ENCODE assay signal across 18 mouse cellular contexts in the genomic region with DNA sequence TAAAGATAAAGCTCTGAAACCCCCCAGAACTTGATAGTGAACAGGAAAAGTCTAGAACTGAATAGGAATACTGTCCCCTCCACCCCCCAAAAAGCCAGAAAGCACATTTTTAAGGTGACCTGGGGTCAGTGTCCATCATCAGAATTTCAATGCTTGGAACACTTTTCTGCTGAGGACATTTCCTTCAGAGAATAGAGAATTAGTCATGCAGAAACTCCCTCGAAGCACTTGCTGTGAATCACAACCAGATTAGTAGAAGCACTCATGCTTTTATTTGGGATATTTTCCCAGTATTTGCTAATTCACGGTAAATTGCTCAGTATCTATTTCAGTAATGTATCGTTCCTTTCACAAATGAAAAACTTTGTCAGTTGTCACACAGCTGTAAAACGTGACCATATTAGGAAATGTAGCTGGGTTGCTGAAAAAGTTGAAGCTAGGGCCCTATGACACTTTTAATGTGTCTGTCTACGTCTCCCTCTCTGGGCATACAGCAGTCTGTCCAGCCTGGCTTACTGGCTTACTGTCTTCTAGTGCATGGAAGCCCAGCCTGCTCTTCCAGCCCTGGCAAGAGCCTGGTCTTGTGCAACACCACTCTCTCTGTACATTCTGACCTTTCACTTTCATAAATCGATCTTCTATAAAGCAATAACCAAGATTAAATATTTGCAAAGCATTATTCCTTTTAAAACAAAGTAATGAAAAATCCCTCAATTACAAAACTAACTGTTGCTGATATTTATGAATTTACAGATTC.
A peak's percentile ranks its signal among the peaks of the same experiment; 100 is the strongest.
DNase-seq lines count a peak whose midpoint lies in the region; ATAC-seq and TF ChIP-seq lines count a peak whose summit lies in the region.
"Had no signal": no experiment of that assay in that cellular context is flagged by ENCODE, and none has a peak within 500 bp of the region (broad histone marks: within the 10 kb centered on the region; RNA-seq: fewer than 3 reads in every experiment).

No protein-coding gene starts in this region.

- WGBS in forebrain, embryonic 11.5 days = 34% methylated on average over 6 of the region's 6 CpGs
- WGBS in forebrain, embryonic 13.5 days = 38% methylated on average over 6 of the region's 6 CpGs
- 43% methylated on average over 6 of the region's 6 CpGs for WGBS in kidney, postnatal 0 days
- 28% methylated on average over 6 of the region's 6 CpGs for WGBS in embryonic facial prominence, embryonic 14.5 days

- no peaks in the 10 kb centered on the region for H3K27me3 ChIP-seq in forebrain, embryonic 11.5 days (ENCODE audit: control insufficient read depth, insufficient read depth, low read length)
- no peaks in the 10 kb centered on the region for H3K27me3 ChIP-seq in forebrain, embryonic 13.5 days
- no peaks in the 10 kb centered on the region for H3K27me3 ChIP-seq in kidney, postnatal 0 days (ENCODE audit: insufficient read depth, low read length)
- H3K27me3 ChIP-seq in embryonic facial prominence, embryonic 14.5 days (replicated peaks; ENCODE audit: control insufficient read depth, insufficient read depth, low read length) = no peaks in the 10 kb centered on the region
- H3K27me3 ChIP-seq: embryonic facial prominence, embryonic 13.5 days; hindbrain, embryonic 15.5 days; liver, embryonic 13.5 days had no signal

- no peak overlapping the region for H3K4me2 ChIP-seq in forebrain, embryonic 11.5 days (ENCODE audit: low read depth, low read length, severe bottlenecking)
- no peak overlapping the region for H3K4me2 ChIP-seq in forebrain, embryonic 13.5 days
- no peak overlapping the region for H3K4me2 ChIP-seq in kidney, postnatal 0 days (ENCODE audit: low read length)
- no peak overlapping the region for H3K4me2 ChIP-seq in embryonic facial prominence, embryonic 14.5 days (ENCODE audit: low read depth, low read length)
- H3K4me2 ChIP-seq: embryonic facial prominence, embryonic 13.5 days; hindbrain, embryonic 15.5 days; liver, embryonic 13.5 days had no signal

- no peak for ATAC-seq in forebrain, embryonic 11.5 days (replicated peaks; ENCODE audit: low FRiP score)
- no peak for ATAC-seq in forebrain, embryonic 13.5 days
- no peak for ATAC-seq in kidney, postnatal 0 days (replicated peaks; ENCODE audit: low FRiP score, low read depth)
- 0 out of 2 replicates have a peak, but pooled peaks have one; percentile 44 for ATAC-seq in embryonic facial prominence, embryonic 14.5 days (ENCODE audit: low read depth)
- no peak for ATAC-seq in erythroblast, adult 5-6 weeks (replicated peaks; ENCODE audit: low FRiP score, poor library complexity, severe bottlenecking)

- no peak for TF ChIP-seq CTCF in kidney, postnatal 0 days (IDR thresholded peaks at IDR 0.05; ENCODE audit: low read depth)

- H3K4me1 ChIP-seq in forebrain, embryonic 11.5 days (replicated peaks; ENCODE audit: control insufficient read depth, insufficient read depth, low read length) = peaks cover 2% of the 10 kb centered on the region; the same call in 1 of the 2 replicates
- 0 out of 2 replicates have a peak, but pooled peaks cover 9% of the 10 kb centered on the region for H3K4me1 ChIP-seq in forebrain, embryonic 13.5 days
- H3K4me1 ChIP-seq in kidney, postnatal 0 days (replicated peaks; ENCODE audit: insufficient read depth, low read length) = no peaks in the 10 kb centered on the region
- peaks cover 8% of the 10 kb centered on the region; the same call in 1 of the 2 replicates for H3K4me1 ChIP-seq in embryonic facial prominence, embryonic 14.5 days (ENCODE audit: control insufficient read depth, insufficient read depth, low read length)
- H3K4me1 ChIP-seq: hindbrain, embryonic 15.5 days; liver, embryonic 13.5 days had no signal

- no peak for DNase-seq in forebrain, embryonic 11.5 days (ENCODE audit: low spot score)
- peak; percentile 39 for DNase-seq in kidney, postnatal 0 days (ENCODE audit: low spot score)
- no peak for DNase-seq in kidney, adult 18-20 months
- peak; percentile 87 for DNase-seq in 3T3-L1 (ENCODE audit: low read depth, low spot score)
- peak; percentile 57 for DNase-seq in embryonic facial prominence, embryonic 14.5 days (ENCODE audit: low spot score)
- no peak for DNase-seq in cerebellum, postnatal 36 days
- DNase-seq: adrenal gland, postnatal 36 days; cerebellum, adult 18-20 months; gastrocnemius, postnatal 10 days; kidney, postnatal 14 days; layer of hippocampus, postnatal 36 days; liver, embryonic 13.5 days; midbrain, embryonic 14.5 days; right cerebral cortex, postnatal 14 days had no signal

- no peaks in the 10 kb centered on the region for H3K36me3 ChIP-seq in forebrain, embryonic 11.5 days (ENCODE audit: control insufficient read depth, insufficient read depth, low read length)
- no peaks in the 10 kb centered on the region for H3K36me3 ChIP-seq in forebrain, embryonic 13.5 days (ENCODE audit: poor library complexity, severe bottlenecking)
- no peaks in the 10 kb centered on the region for H3K36me3 ChIP-seq in kidney, postnatal 0 days (ENCODE audit: insufficient read depth, low read length)
- no peaks in the 10 kb centered on the region for H3K36me3 ChIP-seq in embryonic facial prominence, embryonic 14.5 days (ENCODE audit: control insufficient read depth, insufficient read depth, low read length)
- H3K36me3 ChIP-seq: embryonic facial prominence, embryonic 13.5 days; hindbrain, embryonic 15.5 days; liver, embryonic 13.5 days had no signal

- H3K27ac ChIP-seq in forebrain, embryonic 11.5 days (ENCODE audit: low read depth, low read length) = 0 out of 2 replicates have a peak overlapping the region, but pooled peaks have one; percentile 2
- H3K27ac ChIP-seq in forebrain, embryonic 13.5 days = no peak overlapping the region
- no peak overlapping the region for H3K27ac ChIP-seq in kidney, postnatal 0 days
- no peak overlapping the region; the same call in 1 of the 2 replicates for H3K27ac ChIP-seq in embryonic facial prominence, embryonic 14.5 days (replicated peaks; ENCODE audit: low read depth, low read length)
- H3K27ac ChIP-seq: embryonic facial prominence, embryonic 13.5 days; hindbrain, embryonic 15.5 days; liver, embryonic 13.5 days had no signal

- H3K9me3 ChIP-seq in forebrain, embryonic 11.5 days (ENCODE audit: control insufficient read depth, low read length) = no peaks in the 10 kb centered on the region
- no peaks in the 10 kb centered on the region for H3K9me3 ChIP-seq in forebrain, embryonic 13.5 days (replicated peaks)
- no peaks in the 10 kb centered on the region for H3K9me3 ChIP-seq in kidney, postnatal 0 days (replicated peaks; ENCODE audit: low read length)
- no peaks in the 10 kb centered on the region for H3K9me3 ChIP-seq in embryonic facial prominence, embryonic 14.5 days (ENCODE audit: control insufficient read depth, low read length)
- H3K9me3 ChIP-seq: embryonic facial prominence, embryonic 13.5 days; hindbrain, embryonic 15.5 days; liver, embryonic 13.5 days had no signal

- H3K9ac ChIP-seq in forebrain, embryonic 11.5 days (ENCODE audit: low read length) = no peak overlapping the region
- H3K9ac ChIP-seq in forebrain, embryonic 13.5 days = no peak overlapping the region
- H3K9ac ChIP-seq in kidney, postnatal 0 days (ENCODE audit: low read depth, low read length) = no peak overlapping the region
- H3K9ac ChIP-seq in embryonic facial prominence, embryonic 14.5 days (ENCODE audit: low read depth, low read length) = no peak overlapping the region
- H3K9ac ChIP-seq: embryonic facial prominence, embryonic 13.5 days; hindbrain, embryonic 15.5 days; liver, embryonic 13.5 days had no signal

- H3K4me3 ChIP-seq in forebrain, embryonic 11.5 days (ENCODE audit: low read depth, low read length) = no peak overlapping the region
- no peak overlapping the region for H3K4me3 ChIP-seq in forebrain, embryonic 13.5 days
- no peak overlapping the region for H3K4me3 ChIP-seq in kidney, postnatal 0 days (replicated peaks; ENCODE audit: low read depth, low read length)
- no peak overlapping the region for H3K4me3 ChIP-seq in embryonic facial prominence, embryonic 14.5 days (ENCODE audit: low read depth, low read length)
- H3K4me3 ChIP-seq: embryonic facial prominence, embryonic 13.5 days; hindbrain, embryonic 15.5 days; liver, embryonic 13.5 days had no signal

Comparison
In these comparisons a context has a peak if more than half of its experiments do, and no peak if none do; other contexts are left out.
1. DNase-seq: peak in kidney, postnatal 0 days (single experiment), 3T3-L1 (single experiment) and embryonic facial prominence, embryonic 14.5 days (single experiment); none in forebrain, embryonic 11.5 days (single experiment), kidney, adult 18-20 months (single experiment) and cerebellum, postnatal 36 days (0 of 2).